Comparison of ENCODE assay signal across 14 mouse cellular contexts in genomic region chr19:53136336-53137090, GRCm38 (mm10).
"Had no signal": no experiment of that assay in that cellular context is flagged by ENCODE, and none has a peak within 500 bp of the region (broad histone marks: within the 10 kb centered on the region; RNA-seq: fewer than 3 reads in every experiment).

No protein-coding gene starts in this region.

- H3K27ac ChIP-seq: kidney, postnatal 0 days; liver, embryonic 13.5 days; lung, embryonic 15.5 days; midbrain, embryonic 12.5 days; stomach, embryonic 15.5 days had no signal

- H3K4me2 ChIP-seq: liver, embryonic 13.5 days; lung, embryonic 15.5 days; midbrain, embryonic 12.5 days; stomach, embryonic 15.5 days had no signal

- DNase-seq: kidney, adult 9 months; kidney, postnatal 36 days; left cerebral cortex, postnatal 4 days; liver; liver, embryonic 13.5 days; liver, postnatal 0 days; lung, postnatal 14 days; right cerebral cortex, postnatal 14 days; thymus, postnatal 36 days had no signal

- H3K9me3 ChIP-seq: liver, embryonic 13.5 days; lung, embryonic 15.5 days; midbrain, embryonic 12.5 days; stomach, embryonic 15.5 days had no signal

- H3K4me3 ChIP-seq: liver, embryonic 13.5 days; lung, embryonic 15.5 days; midbrain, embryonic 12.5 days; stomach, embryonic 15.5 days had no signal

- ATAC-seq: liver, postnatal 0 days; midbrain, embryonic 16.5 days had no signal

- H3K36me3 ChIP-seq: liver, embryonic 13.5 days; lung, embryonic 15.5 days; midbrain, embryonic 12.5 days; stomach, embryonic 15.5 days had no signal

- H3K27me3 ChIP-seq: lung, embryonic 15.5 days; stomach, embryonic 15.5 days had no signal

- H3K9ac ChIP-seq: liver, embryonic 13.5 days; liver, postnatal 0 days; lung, embryonic 15.5 days; midbrain, embryonic 12.5 days; stomach, embryonic 15.5 days had no signal
